Mouse (Mus musculus) limb, embryonic 15.5 days (tissue): ENCODE results near the gene Lmo7. TPM values are rescaled to one million over a fixed set of nuclear protein-coding genes. Genes with fewer than 3 reads are reported as not detected.

Source experiments
- ATAC-seq: fragments of 200-750 bp; cut with Nextera tagmentation; 2 replicates; pipeline ENCODE4 v1.8.0; 2017; ENCODE audit warnings: low read depth, moderate TSS enrichment; ENCODE audit not compliant: insufficient number of reproducible peaks, low FRiP score, low TSS enrichment
- H3K27ac ChIP-seq: fragments of 300-500 bp; sonication (generic); 2 replicates; pipeline ENCODE4 v1.5.1; 2015; ENCODE audit warnings: moderate library complexity, mild to moderate bottlenecking, inconsistent platforms
- H3K27me3 ChIP-seq: fragments of 300-500 bp; sonication (generic); 2 replicates; pipeline ENCODE4 v1.6.1; 2015; ENCODE audit warnings: inconsistent platforms
- H3K36me3 ChIP-seq: fragments of 300-500 bp; sonication (generic); 2 replicates; pipeline ENCODE4 v1.6.1; 2015; ENCODE audit warnings: inconsistent platforms
- H3K4me1 ChIP-seq: fragments of 300-500 bp; sonication (generic); 2 replicates; pipeline ENCODE4 v1.6.1; 2015; ENCODE audit warnings: inconsistent platforms
- H3K4me2 ChIP-seq: fragments of 300-500 bp; sonication (generic); 2 replicates; pipeline ENCODE4 v1.6.1; 2015; ENCODE audit warnings: mild to moderate bottlenecking, inconsistent platforms
- H3K4me3 ChIP-seq: fragments of 300-500 bp; sonication (generic); 2 replicates; pipeline ENCODE4 v1.5.1; 2015; ENCODE audit warnings: mild to moderate bottlenecking, inconsistent platforms
- H3K9ac ChIP-seq: fragments of 300-500 bp; sonication (generic); 2 replicates; pipeline ENCODE4 v1.6.1; 2015; ENCODE audit warnings: inconsistent platforms
- H3K9me3 ChIP-seq: fragments of 300-500 bp; sonication (generic); 2 replicates; pipeline ENCODE4 v1.6.1; 2016; ENCODE audit warnings: inconsistent platforms
- WGBS: fragments of 180-500 bp; shearing (Covaris S2); methylation state at CpG from one replicate; pipeline ENCODE4 v1.1.7; 2015; 5-methylcytosine and 5-hydroxymethylcytosine counted together
- polyA plus RNA-seq: library from polyadenylated mRNA; unstranded; fragments of >200 nt; fragmentation: Nextera tagmentation; extraction: Ambion mirVana; gene quantifications from 2 replicates; pipeline ENCODE4 v1.2.1, GENCODE M21; 2015

Gene Lmo7
- polyA plus RNA-seq, 1 experiment from 2014 or later: 35.4 TPM

- 73% methylated on average over 8 of the region's 8 CpGs for WGBS
- H3K4me1 ChIP-seq: no peaks in the 10 kb centered on the region
- H3K27ac ChIP-seq: no peak overlapping the region
- H3K27me3 ChIP-seq: no peaks in the 10 kb centered on the region
- H3K4me2 ChIP-seq: no peak overlapping the region
- no peaks in the 10 kb centered on the region for H3K36me3 ChIP-seq
- no peaks in the 10 kb centered on the region for H3K9me3 ChIP-seq
- no peak overlapping the region for H3K4me3 ChIP-seq
- no peak overlapping the region for H3K9ac ChIP-seq
- ATAC-seq: no peak
Measured at GRCm38 (mm10) chr14:101859305-101859886, 129.6 kb downstream of the Lmo7 start.

- no peak overlapping the region for H3K27ac ChIP-seq
- H3K36me3 ChIP-seq: no peaks in the 10 kb centered on the region
- no peak overlapping the region for H3K9ac ChIP-seq
- H3K4me3 ChIP-seq: no peak overlapping the region
- no peaks in the 10 kb centered on the region for H3K4me1 ChIP-seq
- ATAC-seq: no peak
- WGBS: 60% methylated on average over 3 of the region's 3 CpGs
- H3K27me3 ChIP-seq: no peaks in the 10 kb centered on the region
- no peak overlapping the region for H3K4me2 ChIP-seq
- no peaks in the 10 kb centered on the region for H3K9me3 ChIP-seq
Measured at GRCm38 (mm10) chr14:101862088-101862487, 132.3 kb downstream of the Lmo7 start.

GRCm38 (mm10) chr14:101867071-101867733, 137.4 kb downstream of the Lmo7 start:
- Histone ChIP-seq H3K27ac (no peak overlapping the region), H3K4me3 (no peak overlapping the region), H3K4me1 (peaks cover 14% of the 10 kb centered on the region), H3K36me3 (no peaks in the 10 kb centered on the region), H3K9ac (no peak overlapping the region), H3K4me2 (no peak overlapping the region), H3K27me3 (no peaks in the 10 kb centered on the region), H3K9me3 (no peaks in the 10 kb centered on the region)
- WGBS: 73% methylated on average over 9 of the region's 10 CpGs
- no peak for ATAC-seq

- Histone ChIP-seq H3K9ac (no peak overlapping the region), H3K27ac (no peak overlapping the region), H3K4me1 (peaks cover 14% of the 10 kb centered on the region), H3K9me3 (no peaks in the 10 kb centered on the region), H3K36me3 (no peaks in the 10 kb centered on the region), H3K27me3 (no peaks in the 10 kb centered on the region), H3K4me3 (no peak overlapping the region), H3K4me2 (no peak overlapping the region)
- 57% methylated on average over 6 of the region's 6 CpGs for WGBS
- ATAC-seq: 0 out of 2 replicates have a peak, but pooled peaks have one; percentile 44
Measured at GRCm38 (mm10) chr14:101869145-101869544, 139.4 kb downstream of the Lmo7 start.

- 72% methylated on average over 4 of the region's 4 CpGs for WGBS
- Histone ChIP-seq H3K9me3 (no peaks in the 10 kb centered on the region), H3K27ac (no peak overlapping the region), H3K4me3 (no peak overlapping the region), H3K9ac (no peak overlapping the region), H3K4me1 (peaks cover 14% of the 10 kb centered on the region), H3K4me2 (no peak overlapping the region), H3K27me3 (no peaks in the 10 kb centered on the region), H3K36me3 (no peaks in the 10 kb centered on the region)
- no peak for ATAC-seq
Measured at GRCm38 (mm10) chr14:101869661-101870060, 139.9 kb downstream of the Lmo7 start.

GRCm38 (mm10) chr14:101870171-101870902, 140.6 kb downstream of the Lmo7 start:
- no peaks in the 10 kb centered on the region for H3K36me3 ChIP-seq
- no peaks in the 10 kb centered on the region for H3K27me3 ChIP-seq
- H3K9me3 ChIP-seq: no peaks in the 10 kb centered on the region
- no peak for ATAC-seq
- H3K4me3 ChIP-seq: no peak overlapping the region
- no peak overlapping the region for H3K4me2 ChIP-seq
- H3K4me1 ChIP-seq: peaks cover 14% of the 10 kb centered on the region
- WGBS: 59% methylated on average over 9 of the region's 9 CpGs
- H3K9ac ChIP-seq: no peak overlapping the region
- H3K27ac ChIP-seq: no peak overlapping the region

- Histone ChIP-seq H3K27me3 (no peaks in the 10 kb centered on the region), H3K9me3 (no peaks in the 10 kb centered on the region), H3K9ac (no peak overlapping the region), H3K36me3 (no peaks in the 10 kb centered on the region), H3K4me2 (no peak overlapping the region), H3K4me3 (no peak overlapping the region), H3K27ac (no peak overlapping the region), H3K4me1 (peaks cover 14% of the 10 kb centered on the region)
- WGBS: 45% methylated on average over 3 of the region's 3 CpGs
- ATAC-seq: no peak
Measured at GRCm38 (mm10) chr14:101872846-101873245, 143.1 kb downstream of the Lmo7 start.

- Histone ChIP-seq H3K4me1 (peaks cover 4% of the 10 kb centered on the region; the same call in 1 of the 2 replicates), H3K4me3 (no peak overlapping the region), H3K9me3 (no peaks in the 10 kb centered on the region), H3K9ac (no peak overlapping the region), H3K4me2 (no peak overlapping the region), H3K27me3 (no peaks in the 10 kb centered on the region), H3K27ac (no peak overlapping the region), H3K36me3 (no peaks in the 10 kb centered on the region)
- no peak for ATAC-seq
- WGBS: 56% methylated on average over 8 of the region's 8 CpGs
Measured at GRCm38 (mm10) chr14:101878346-101879049, 148.7 kb downstream of the Lmo7 start.

GRCm38 (mm10) chr14:101879050-101879694, 149.4 kb downstream of the Lmo7 start:
- Histone ChIP-seq H3K4me3 (no peak overlapping the region), H3K9me3 (no peaks in the 10 kb centered on the region), H3K9ac (no peak overlapping the region), H3K4me1 (peaks cover 4% of the 10 kb centered on the region; the same call in 1 of the 2 replicates), H3K27me3 (no peaks in the 10 kb centered on the region), H3K36me3 (no peaks in the 10 kb centered on the region), H3K4me2 (no peak overlapping the region), H3K27ac (no peak overlapping the region)
- 39% methylated on average over 7 of the region's 7 CpGs for WGBS
- ATAC-seq: no peak

GRCm38 (mm10) chr14:101882966-101883365, 153.2 kb downstream of the Lmo7 start:
- H3K36me3 ChIP-seq: peaks cover 14% of the 10 kb centered on the region; the same call in 1 of the 2 replicates
- H3K4me1 ChIP-seq: peaks cover 4% of the 10 kb centered on the region; the same call in 1 of the 2 replicates
- no peak for ATAC-seq
- no peak overlapping the region for H3K27ac ChIP-seq
- H3K9me3 ChIP-seq: no peaks in the 10 kb centered on the region
- 15% methylated on average over 5 of the region's 5 CpGs for WGBS
- no peak overlapping the region for H3K4me2 ChIP-seq
- H3K9ac ChIP-seq: no peak overlapping the region
- no peak overlapping the region for H3K4me3 ChIP-seq
- no peaks in the 10 kb centered on the region for H3K27me3 ChIP-seq

- H3K9ac ChIP-seq: no peak overlapping the region
- H3K27me3 ChIP-seq: no peaks in the 10 kb centered on the region
- no peak for ATAC-seq
- H3K36me3 ChIP-seq: peaks cover 14% of the 10 kb centered on the region; the same call in 1 of the 2 replicates
- WGBS: 80% methylated on average over 6 of the region's 6 CpGs
- H3K4me2 ChIP-seq: no peak overlapping the region
- no peak overlapping the region for H3K27ac ChIP-seq
- no peaks in the 10 kb centered on the region for H3K9me3 ChIP-seq
- H3K4me1 ChIP-seq: peaks cover 4% of the 10 kb centered on the region; the same call in 1 of the 2 replicates
- H3K4me3 ChIP-seq: no peak overlapping the region
Measured at GRCm38 (mm10) chr14:101883787-101884186, 154.0 kb downstream of the Lmo7 start.
